In the genomic region with DNA sequence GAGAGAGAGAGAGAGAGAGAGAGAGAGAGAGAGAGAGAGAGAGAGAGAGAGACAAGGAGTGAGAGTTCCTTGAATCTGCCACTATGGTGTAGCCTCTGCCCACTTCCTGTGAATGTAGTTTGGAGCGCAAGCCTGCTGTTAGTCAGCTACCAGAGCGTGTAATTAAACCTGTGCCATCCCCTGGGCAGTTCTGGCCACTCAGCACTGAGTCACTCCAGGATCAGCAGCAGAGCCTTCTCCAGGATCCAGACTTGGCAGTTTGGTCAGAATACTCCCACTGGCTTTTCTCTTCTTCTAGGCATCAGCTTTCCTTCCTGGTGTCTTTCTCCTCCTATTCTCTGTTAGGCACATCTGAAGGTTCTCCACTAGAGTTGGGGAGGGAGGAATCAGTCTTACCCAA, we compare ENCODE assay signal across 12 mouse cellular contexts. TPM values are rescaled to one million over a fixed set of nuclear protein-coding genes. Genes with fewer than 3 reads are reported as not detected.
A peak's percentile ranks its signal among the peaks of the same experiment; 100 is the strongest.
DNase-seq lines count a peak whose midpoint lies in the region; ATAC-seq lines count a peak whose summit lies in the region.
"Had no signal": no experiment of that assay in that cellular context is flagged by ENCODE, and none has a peak within 500 bp of the region (broad histone marks: within the 10 kb centered on the region; RNA-seq: fewer than 3 reads in every experiment).

No protein-coding gene starts in this region.

- H3K4me2 ChIP-seq in hindbrain, embryonic 14.5 days (replicated peaks): peak overlapping the region; percentile 82
- H3K4me2 ChIP-seq in midbrain, embryonic 14.5 days (ENCODE audit: low read length): peak overlapping the region; percentile 84

- no peaks in the 10 kb centered on the region for H3K9me3 ChIP-seq in hindbrain, embryonic 14.5 days (ENCODE audit: control insufficient read depth, low read length)
- H3K9me3 ChIP-seq in hindbrain, embryonic 10.5 days: no peaks in the 10 kb centered on the region
- no peaks in the 10 kb centered on the region for H3K9me3 ChIP-seq in midbrain, embryonic 14.5 days (ENCODE audit: control insufficient read depth, low read length)

- peak overlapping the region; percentile 43 for H3K4me3 ChIP-seq in hindbrain, embryonic 14.5 days (replicated peaks; ENCODE audit: low read length)
- no peak overlapping the region for H3K4me3 ChIP-seq in hindbrain, embryonic 10.5 days
- peak overlapping the region; percentile 65 for H3K4me3 ChIP-seq in midbrain, embryonic 14.5 days (replicated peaks; ENCODE audit: low read depth, low read length)

- no peak for DNase-seq in hindbrain, embryonic 14.5 days (ENCODE audit: low spot score)
- DNase-seq in hindbrain, embryonic 10.5 days (ENCODE audit: low spot score): no peak
- peak; percentile 95 for DNase-seq in brain, adult 2 months (ENCODE audit: low read depth, low spot score)
- DNase-seq in cerebellum, postnatal 25 days: peak; percentile 66 to 79
- DNase-seq in midbrain, embryonic 14.5 days: peak; percentile 19
- DNase-seq in spleen, adult 12 weeks (ENCODE audit: low spot score): no peak
- DNase-seq: lung, adult 18-20 months; thymus, adult 18-20 months had no signal

- 59% methylated on average over 2 of the region's 2 CpGs for WGBS in hindbrain, embryonic 14.5 days
- WGBS in hindbrain, embryonic 10.5 days: 70% methylated on average over 2 of the region's 2 CpGs
- 41% methylated on average over 2 of the region's 2 CpGs for WGBS in midbrain, embryonic 14.5 days

- no peak for ATAC-seq in hindbrain, embryonic 14.5 days (ENCODE audit: low FRiP score)
- no peak for ATAC-seq in midbrain, embryonic 14.5 days (ENCODE audit: low FRiP score, low TSS enrichment)
- no peak for ATAC-seq in erythroid progenitor cell, adult 5-6 weeks (replicated peaks; ENCODE audit: low FRiP score, poor library complexity, severe bottlenecking)
- ATAC-seq in megakaryocyte, adult 5-6 weeks (ENCODE audit: poor library complexity, severe bottlenecking): no peak

- no peak overlapping the region for H3K27ac ChIP-seq in hindbrain, embryonic 14.5 days
- no peak overlapping the region for H3K27ac ChIP-seq in hindbrain, embryonic 10.5 days
- no peak overlapping the region for H3K27ac ChIP-seq in midbrain, embryonic 14.5 days (replicated peaks; ENCODE audit: low read depth, low read length)

- H3K4me1 ChIP-seq in hindbrain, embryonic 14.5 days (replicated peaks; ENCODE audit: control insufficient read depth, insufficient read depth, low read length): peaks cover 16% of the 10 kb centered on the region
- H3K4me1 ChIP-seq in hindbrain, embryonic 10.5 days (replicated peaks): peaks cover 14% of the 10 kb centered on the region
- H3K4me1 ChIP-seq in midbrain, embryonic 14.5 days (ENCODE audit: control insufficient read depth, insufficient read depth, low read length): peaks cover 25% of the 10 kb centered on the region; the same call in 1 of the 2 replicates

- H3K36me3 ChIP-seq in hindbrain, embryonic 14.5 days (replicated peaks; ENCODE audit: control insufficient read depth, insufficient read depth): no peaks in the 10 kb centered on the region
- H3K36me3 ChIP-seq in hindbrain, embryonic 10.5 days: no peaks in the 10 kb centered on the region
- no peaks in the 10 kb centered on the region for H3K36me3 ChIP-seq in midbrain, embryonic 14.5 days (ENCODE audit: control insufficient read depth, insufficient read depth, low read length)

- H3K9ac ChIP-seq in hindbrain, embryonic 14.5 days: no peak overlapping the region
- H3K9ac ChIP-seq in midbrain, embryonic 14.5 days (replicated peaks; ENCODE audit: low read length): no peak overlapping the region

- H3K27me3 ChIP-seq in hindbrain, embryonic 14.5 days (ENCODE audit: control insufficient read depth, insufficient read depth, low read length): peaks cover 14% of the 10 kb centered on the region
- peaks cover 32% of the 10 kb centered on the region for H3K27me3 ChIP-seq in hindbrain, embryonic 10.5 days (ENCODE audit: insufficient read depth, poor library complexity, severe bottlenecking)
- H3K27me3 ChIP-seq in midbrain, embryonic 14.5 days (ENCODE audit: control insufficient read depth, insufficient read depth, low read length): peaks cover 8% of the 10 kb centered on the region; the same call in 1 of the 2 replicates
- H3K27me3 ChIP-seq: CH12.LX had no signal

RNA-seq across cellular contexts. Expression of a gene that starts 2.2 kb away (rescaled TPM):
- 4.9 and 5.8 TPM in 2 replicates for polyA plus RNA-seq in hindbrain, embryonic 14.5 days (2014; fragmentation: Nextera tagmentation; extraction: Ambion mirVana)
- polyA plus RNA-seq in hindbrain, embryonic 10.5 days (2016; fragmentation: Nextera tagmentation; extraction: Ambion mirVana): 0.09 and 0.22 TPM in 2 replicates
- polyA plus RNA-seq in midbrain, embryonic 14.5 days (2014; fragmentation: Nextera tagmentation; extraction: Ambion mirVana): 3.8 and 5.3 TPM in 2 replicates
- not detected in 2 replicates for total RNA-seq in erythroid progenitor cell, adult 5-6 weeks (2015; ENCODE audit: low replicate concordance)
- total RNA-seq in erythroid progenitor cell, adult 5-6 weeks (2017; ENCODE audit: low replicate concordance): not detected in 2 replicates
- total RNA-seq in megakaryocyte, adult 5-6 weeks (2015): not detected in 2 replicates
- total RNA-seq in megakaryocyte, adult 5-6 weeks (2017): not detected in 2 replicates
- total RNA-seq: CH12.LX; granulocyte monocyte progenitor cell, adult 5-6 weeks had no signal

Comparison
In these comparisons a context has a peak if more than half of its experiments do, and no peak if none do; other contexts are left out.
1. DNase-seq: peak in brain, adult 2 months (single experiment), cerebellum, postnatal 25 days (2 of 2) and midbrain, embryonic 14.5 days (single experiment); none in hindbrain, embryonic 14.5 days (single experiment), hindbrain, embryonic 10.5 days (single experiment) and spleen, adult 12 weeks (single experiment).